Mouse (Mus musculus) erythroblast, adult 5-6 weeks (primary cell): ENCODE measurements around the gene Derl3. TPM values are rescaled to one million over a fixed set of nuclear protein-coding genes. Genes with fewer than 3 reads are reported as not detected.
A peak's percentile ranks its signal among the peaks of the same experiment; 100 is the strongest.
"Not testable (repeated sequence)": the region's sequence is repeated elsewhere in the genome, so short reads cannot be mapped to it uniquely, and the experiment has no call there.

Source experiments
- ATAC-seq: replicated peaks from 2 replicates; pipeline ENCODE4 v1.8.0; 2016; ENCODE audit warnings: moderate number of reproducible peaks, mild to moderate bottlenecking, moderate TSS enrichment, inconsistent platforms; ENCODE audit not compliant: poor library complexity, low FRiP score, severe bottlenecking
- total RNA-seq, 2 experiments: library from RNA; stranded (forward) in 1 of 2; stranded (reverse) in 1 of 2; fragments of 150-400 nt in 1 of 2; fragments of 200-764, 138-1000 nt in 1 of 2; gene quantifications; 2 replicates each; pipeline versions ENCODE4 v1.2.3 to v1.2.4; 2015 to 2017; ENCODE audit warnings: low replicate concordance in 2 of 2

Derl3 gene
- total RNA-seq, 2 experiments from 2014 or later = not detected

DNA sequence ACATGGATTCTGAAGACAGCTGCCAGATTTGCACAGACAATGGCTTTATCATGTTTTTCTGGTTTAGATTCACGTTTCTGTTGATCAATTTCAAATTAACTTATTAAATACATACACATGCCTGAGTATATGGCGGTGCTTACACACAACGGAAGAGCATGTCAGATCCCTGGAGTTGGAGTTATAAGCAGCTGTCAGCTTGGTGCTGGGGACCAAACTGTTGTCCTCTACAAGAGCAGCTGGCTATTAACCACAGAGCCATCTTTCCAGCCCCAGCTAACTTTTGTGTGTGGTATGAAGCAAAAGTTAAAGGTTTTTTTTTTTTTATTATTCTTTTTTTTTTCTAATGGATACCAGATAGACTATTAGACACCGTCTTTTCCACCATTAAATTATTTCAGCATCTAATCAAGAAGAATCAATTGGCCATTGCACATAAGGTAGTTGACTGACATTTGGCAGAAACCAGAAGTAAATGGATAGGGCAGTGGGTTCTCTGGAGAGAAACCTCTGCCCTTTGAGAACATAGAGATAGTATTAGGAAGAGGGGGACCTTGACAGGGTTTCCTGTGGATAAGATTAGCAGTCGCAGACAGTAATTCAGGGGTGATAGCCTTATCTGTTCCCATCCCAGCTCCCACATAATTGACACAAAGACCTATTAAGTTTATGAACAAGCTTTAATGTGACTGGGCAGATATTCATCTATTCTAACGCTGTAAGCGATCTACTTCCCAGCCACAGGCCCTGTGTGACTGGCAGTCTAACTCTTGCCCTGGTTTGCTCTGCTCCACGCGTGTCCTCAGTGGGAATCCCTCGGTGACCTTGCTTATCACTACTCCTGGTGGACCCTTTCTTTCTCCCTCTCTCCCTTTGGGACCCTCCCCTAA is 20.9 kb upstream of the Derl3 start:
- ATAC-seq = no peak

DNA sequence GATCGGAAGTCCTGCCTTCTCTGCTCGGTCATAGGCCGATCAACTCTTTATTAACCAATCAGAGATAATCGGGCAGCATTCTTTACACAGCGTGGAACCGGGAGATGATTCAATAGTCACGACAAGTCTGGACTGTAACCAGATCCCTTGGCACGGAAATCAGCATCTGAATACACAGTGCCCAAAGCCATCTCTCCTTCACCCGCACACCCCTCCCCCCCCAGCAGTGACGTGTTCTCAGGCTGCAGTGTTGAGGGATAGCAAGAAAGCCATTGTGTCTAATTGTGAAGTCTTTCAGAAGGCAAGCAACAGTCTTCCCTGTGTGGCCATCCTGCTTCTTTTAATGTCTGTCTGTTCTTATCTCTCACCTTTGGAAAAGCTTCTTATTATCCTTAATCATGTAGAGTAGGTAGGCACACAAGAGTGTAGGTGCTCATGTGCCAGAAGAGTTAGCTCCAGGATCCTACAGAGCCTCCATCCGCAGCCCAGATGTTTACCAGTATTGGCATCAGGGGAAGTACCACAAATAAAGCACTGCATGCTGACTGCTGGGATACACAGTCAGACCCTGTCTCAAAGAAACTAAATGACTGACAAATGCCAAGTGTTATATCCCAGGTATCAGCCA is 20.2 kb upstream of the Derl3 start:
- ATAC-seq = no peak

DNA sequence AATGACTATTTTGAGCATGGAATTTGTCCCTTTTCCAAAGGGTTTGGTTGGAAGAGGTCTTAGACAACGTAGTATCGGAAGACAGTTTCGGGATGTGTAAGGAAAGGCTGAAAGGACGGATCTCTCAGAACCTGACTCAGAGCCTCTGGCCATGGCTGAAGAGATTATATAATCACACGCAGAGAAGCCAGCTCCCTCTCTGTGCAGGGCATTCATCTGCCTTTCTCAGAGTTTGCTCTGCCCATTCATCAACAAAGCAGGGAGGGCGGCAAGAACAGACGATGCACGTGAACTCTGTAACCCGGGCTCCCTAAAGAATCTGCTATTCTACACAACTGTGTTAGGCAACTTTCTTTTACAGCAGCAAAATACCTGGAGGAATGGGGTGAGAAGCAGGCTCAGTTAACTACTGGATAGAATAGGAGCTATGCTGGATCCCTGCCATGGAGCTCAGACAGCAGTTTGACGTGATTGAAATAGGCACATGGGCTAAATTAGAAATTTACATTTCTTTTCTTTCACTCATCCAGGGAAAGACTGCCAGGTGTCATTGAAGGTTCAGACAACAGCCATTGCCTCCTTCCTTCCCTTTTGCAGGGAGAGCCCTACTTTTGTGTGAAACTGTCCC is 19.6 kb upstream of the Derl3 start:
- no peak for ATAC-seq

DNA sequence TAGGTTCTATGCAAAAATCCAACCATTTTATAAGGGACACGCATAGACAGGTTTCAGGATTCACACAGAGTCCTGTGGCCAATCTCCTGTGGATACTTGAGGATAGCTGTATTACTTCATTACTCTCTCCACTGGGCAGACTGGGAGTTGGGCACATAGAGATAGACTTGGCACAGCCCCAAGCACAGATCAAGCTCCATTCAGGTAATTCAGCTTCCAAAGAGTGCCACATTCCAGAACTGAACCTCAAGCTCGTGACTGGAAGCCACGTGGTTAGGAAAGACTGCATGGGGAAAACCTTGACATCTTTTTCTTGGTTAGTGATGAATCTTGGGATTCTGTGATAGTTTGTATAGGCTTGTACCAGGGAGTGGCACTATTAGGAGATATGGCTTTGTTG is 14.4 kb upstream of the Derl3 start:
- no peak for ATAC-seq

DNA sequence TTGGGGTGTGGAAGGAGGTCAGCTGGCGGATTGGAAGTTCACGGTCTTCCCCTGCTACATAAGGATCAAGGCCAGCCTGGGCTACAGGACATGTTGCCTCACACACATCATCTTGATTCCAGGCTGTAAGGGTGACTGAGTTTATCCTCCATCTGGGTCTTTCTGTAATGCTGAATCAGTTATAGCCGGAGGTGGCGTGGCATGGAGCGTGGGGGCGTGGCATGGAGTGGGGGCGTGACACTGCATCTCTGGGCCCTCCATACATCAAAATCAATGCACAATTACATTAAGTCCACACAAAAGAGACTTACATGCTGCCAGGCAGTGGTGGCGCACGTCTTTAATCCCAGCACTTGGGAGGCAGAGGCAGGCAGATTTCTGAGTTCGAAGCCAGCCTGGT is 12.9 kb upstream of the Derl3 start:
- no peak for ATAC-seq

GRCm38 (mm10) chr10:75880771-75881577 is 12.2 kb upstream of the Derl3 start:
- no peak for ATAC-seq

DNA sequence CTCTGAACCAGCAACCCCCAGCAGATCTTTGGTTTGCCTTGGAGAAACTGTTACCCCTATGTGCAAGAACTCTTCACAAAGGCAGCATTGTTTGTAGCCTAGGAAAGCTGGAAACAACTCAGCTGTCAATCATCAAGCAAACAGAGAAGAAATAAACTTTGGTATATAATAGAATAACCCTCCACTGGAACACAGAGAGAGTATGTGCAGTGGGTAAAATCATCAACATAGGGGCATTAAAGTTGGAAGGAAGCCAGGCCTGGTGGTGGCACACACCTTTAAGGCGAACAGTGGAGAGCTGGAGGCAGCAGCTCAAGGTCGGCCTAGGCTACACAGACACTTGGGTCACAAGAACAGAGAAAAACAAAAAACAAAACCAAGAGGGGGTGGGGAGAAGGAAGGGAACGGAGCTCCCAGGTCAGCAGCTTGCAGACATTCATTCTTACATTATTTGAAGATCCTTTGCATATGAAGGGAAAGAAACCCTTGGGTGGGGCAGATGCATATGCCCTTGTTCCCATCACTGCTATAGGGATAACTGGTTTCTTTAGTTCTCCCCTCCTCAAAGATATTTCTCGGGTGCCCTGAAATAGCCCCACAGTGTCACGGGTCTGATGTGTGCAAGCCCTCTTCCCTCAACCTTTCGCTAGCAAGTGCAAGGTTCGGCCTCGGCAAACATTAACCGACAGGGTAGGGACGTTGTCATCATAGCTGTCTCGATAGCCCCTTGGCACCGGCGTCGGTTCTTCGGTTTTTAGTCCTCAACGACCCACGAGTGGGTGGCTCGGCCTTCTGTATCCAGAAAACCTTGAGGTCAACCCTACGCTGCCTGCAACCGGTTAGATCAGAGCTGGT is 11.4 kb upstream of the Derl3 start:
- ATAC-seq = no peak

GRCm38 (mm10) chr10:75882433-75883231 is 10.6 kb upstream of the Derl3 start:
- 0 out of 2 replicates have a peak, but pooled peaks have one; percentile 19 for ATAC-seq

DNA sequence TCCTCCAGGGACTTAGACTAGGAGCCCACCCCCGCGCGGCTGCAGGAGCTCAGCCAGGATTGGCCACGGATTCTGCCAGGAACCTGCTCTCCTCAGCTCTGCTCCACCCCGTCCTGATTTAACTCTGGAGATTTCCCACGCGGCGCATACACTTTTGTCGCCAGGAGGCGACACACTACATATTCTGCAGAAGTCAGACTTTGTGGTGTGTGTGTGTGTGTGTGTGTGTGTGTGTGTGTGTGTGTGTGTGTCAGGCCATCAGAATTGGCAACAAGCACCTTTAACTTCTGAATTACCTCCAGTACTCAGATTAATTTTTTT is 10.0 kb upstream of the Derl3 start:
- ATAC-seq = 0 out of 2 replicates have a peak, but pooled peaks have one; percentile 47

GRCm38 (mm10) chr10:75884742-75885141 is 8.5 kb upstream of the Derl3 start:
- no peak for ATAC-seq

- not testable (repeated sequence) for ATAC-seq
Measured at GRCm38 (mm10) chr10:75887504-75887903, 5.7 kb upstream of the Derl3 start.

DNA sequence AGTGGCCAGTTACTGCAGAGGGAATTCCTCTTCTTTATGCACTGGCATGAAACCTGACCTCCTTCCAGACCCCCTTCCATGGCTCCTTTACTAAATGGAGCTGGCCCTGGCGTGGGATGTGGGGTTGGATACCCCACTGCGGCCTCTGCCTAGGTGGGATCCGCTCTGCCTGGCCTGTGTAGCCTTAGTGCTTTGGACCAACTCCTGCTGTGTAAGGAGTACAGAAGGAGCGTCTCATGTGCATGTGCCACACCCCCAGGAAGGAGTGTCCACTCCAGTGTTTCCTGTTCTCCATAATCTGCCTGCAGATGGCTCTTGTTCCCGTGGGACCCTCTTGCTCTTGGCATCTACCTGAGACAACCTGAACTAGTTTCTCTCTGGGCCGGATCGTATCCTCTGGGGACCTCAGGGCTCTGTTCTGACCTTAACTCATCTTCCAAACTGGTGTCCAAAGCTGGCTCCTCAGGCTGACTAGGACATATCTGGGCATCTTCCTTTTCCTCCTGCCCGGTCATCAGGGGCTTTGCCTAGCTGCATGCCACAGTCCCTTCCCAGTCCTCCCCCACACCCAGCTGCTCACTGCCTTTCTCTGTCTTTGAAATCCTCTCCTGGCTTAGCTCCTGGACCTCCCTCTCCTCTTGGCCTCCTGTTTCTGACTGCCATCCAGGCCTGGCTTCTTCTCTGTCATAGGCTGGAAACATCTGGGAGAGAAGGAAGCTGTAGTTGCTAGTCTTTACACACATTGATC is 3.6 kb upstream of the Derl3 start:
- ATAC-seq = no peak

GRCm38 (mm10) chr10:75894601-75895000 is 1.4 kb downstream of the Derl3 start:
- ATAC-seq = no peak

- no peak for ATAC-seq
Measured at GRCm38 (mm10) chr10:75895730-75896129, 2.5 kb downstream of the Derl3 start.

DNA sequence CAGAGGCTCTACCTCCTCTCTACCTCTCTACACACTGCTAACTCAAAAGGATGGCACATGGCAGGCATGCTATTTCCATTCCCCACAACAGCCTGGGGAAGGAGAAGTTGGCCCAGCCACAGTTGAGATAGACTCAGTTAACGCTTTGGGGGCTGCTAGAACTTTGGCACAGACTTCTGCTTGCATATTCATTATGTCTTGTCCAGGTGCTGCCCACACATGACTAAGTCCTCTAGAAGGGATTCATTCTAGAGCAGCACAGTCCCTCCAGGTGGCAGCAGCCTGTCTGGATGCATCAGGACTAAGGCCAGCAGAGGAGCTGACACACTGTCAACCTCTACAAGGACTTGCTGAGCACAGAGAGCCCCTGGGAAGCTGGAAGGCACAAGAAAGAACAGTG is 3.0 kb downstream of the Derl3 start:
- no peak for ATAC-seq

DNA sequence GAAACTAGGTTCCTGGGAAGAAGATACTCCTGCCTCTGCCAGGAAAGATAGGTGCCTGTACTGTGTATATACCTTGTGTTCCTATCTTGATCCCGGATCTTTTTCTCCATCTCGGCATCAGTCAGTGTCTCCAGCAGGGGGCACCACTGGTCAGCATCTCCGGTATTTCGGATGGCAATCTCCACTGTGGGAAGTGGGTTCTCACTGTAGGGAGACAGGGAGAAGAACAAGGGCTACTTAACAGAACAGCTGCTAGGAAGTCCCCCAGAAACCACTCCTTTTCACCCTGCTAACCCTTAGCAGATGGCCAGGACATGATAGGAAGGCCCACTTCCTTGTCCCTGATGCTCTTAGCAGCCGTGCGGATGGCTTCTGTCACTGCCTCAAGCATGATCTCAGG is 4.2 kb downstream of the Derl3 start:
- ATAC-seq = no peak

DNA sequence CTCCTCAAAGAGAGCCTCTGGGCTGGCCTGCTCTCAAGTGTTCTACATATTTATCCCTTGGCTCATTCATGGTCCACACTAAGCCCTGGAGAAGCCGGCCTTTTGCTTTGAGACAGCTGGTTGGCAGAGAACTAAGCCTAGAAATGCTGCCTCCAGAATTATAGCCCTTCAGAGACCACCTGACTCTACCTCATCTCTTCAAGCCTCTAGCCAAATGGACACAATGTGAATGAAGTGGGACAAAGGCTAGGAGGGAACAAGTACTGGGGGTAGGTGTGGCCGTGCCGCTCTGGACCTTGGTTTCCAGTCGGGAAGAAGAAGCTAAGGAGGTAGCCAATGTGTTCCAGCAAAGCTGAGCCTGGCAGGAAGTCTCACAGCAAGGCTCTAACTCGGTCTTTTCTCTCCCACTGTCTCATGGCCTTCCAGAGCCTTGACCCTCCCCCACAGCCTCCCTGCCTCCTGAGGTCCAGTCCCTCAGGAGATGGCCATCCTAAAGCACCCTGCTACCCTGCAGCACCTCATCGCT is 4.9 kb downstream of the Derl3 start:
- ATAC-seq = no peak

DNA sequence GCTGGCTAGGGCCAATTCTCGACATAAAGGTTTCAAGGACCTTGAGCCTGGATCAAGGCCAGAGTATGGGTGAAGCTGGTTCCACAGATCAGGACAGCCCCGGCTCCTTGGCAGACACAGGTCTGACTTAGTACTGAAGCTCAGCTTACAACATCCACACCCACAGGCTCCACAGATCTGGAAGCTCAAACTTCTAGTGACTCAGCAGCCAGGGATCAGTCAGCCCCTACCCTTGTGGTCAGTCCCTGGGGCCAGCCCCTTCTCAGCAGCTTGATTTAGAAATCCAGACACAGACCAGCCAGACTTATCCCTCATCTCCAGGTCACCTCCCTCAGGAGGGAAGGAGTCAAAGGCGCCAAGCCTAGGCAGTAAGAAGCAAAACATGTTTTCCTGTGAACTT is 5.6 kb downstream of the Derl3 start:
- ATAC-seq = no peak
